24 mouse cellular contexts compared by ENCODE assay signal in genomic region chr8:117765947-117766346, GRCm38 (mm10). TPM values are rescaled to one million over a fixed set of nuclear protein-coding genes. Genes with fewer than 3 reads are reported as not detected.
DNase-seq lines count a peak whose midpoint lies in the region; ATAC-seq lines count a peak whose summit lies in the region.
"Had no signal": no experiment of that assay in that cellular context is flagged by ENCODE, and none has a peak within 500 bp of the region (broad histone marks: within the 10 kb centered on the region; RNA-seq: fewer than 3 reads in every experiment).

No protein-coding gene starts in this region.

- 78% methylated on average over 5 of the region's 5 CpGs for WGBS in midbrain, embryonic 11.5 days
- 72% methylated on average over 5 of the region's 5 CpGs for WGBS in midbrain, embryonic 16.5 days
- 25% methylated on average over 5 of the region's 5 CpGs for WGBS in liver, embryonic 12.5 days (ENCODE audit: insufficient replicate concordance)
- WGBS in liver, embryonic 16.5 days (ENCODE audit: insufficient replicate concordance): 26% methylated on average over 5 of the region's 5 CpGs

- no peak overlapping the region for H3K27ac ChIP-seq in midbrain, embryonic 11.5 days (ENCODE audit: low read depth, low read length)
- no peak overlapping the region for H3K27ac ChIP-seq in midbrain, embryonic 16.5 days (ENCODE audit: low read length)
- peak overlapping the region; percentile 81 for H3K27ac ChIP-seq in liver, embryonic 12.5 days
- peak overlapping the region; percentile 37; the same call in 1 of the 2 replicates for H3K27ac ChIP-seq in liver, embryonic 16.5 days (ENCODE audit: low read length)
- H3K27ac ChIP-seq: embryonic facial prominence, embryonic 15.5 days; forebrain, embryonic 10.5 days; heart, embryonic 15.5 days; hindbrain, embryonic 13.5 days; hindbrain, postnatal 0 days had no signal

- H3K9ac ChIP-seq in midbrain, embryonic 11.5 days (ENCODE audit: low read length): no peak overlapping the region
- no peak overlapping the region for H3K9ac ChIP-seq in midbrain, embryonic 16.5 days (ENCODE audit: low read depth, low read length)
- no peak overlapping the region for H3K9ac ChIP-seq in liver, embryonic 12.5 days
- H3K9ac ChIP-seq in liver, embryonic 16.5 days (ENCODE audit: low read depth, low read length): no peak overlapping the region
- H3K9ac ChIP-seq: embryonic facial prominence, embryonic 15.5 days; heart, embryonic 15.5 days; hindbrain, embryonic 13.5 days had no signal

- no peak overlapping the region for H3K4me2 ChIP-seq in midbrain, embryonic 11.5 days
- no peak overlapping the region for H3K4me2 ChIP-seq in midbrain, embryonic 16.5 days (ENCODE audit: low read length)
- peak overlapping the region; percentile 48 for H3K4me2 ChIP-seq in liver, embryonic 12.5 days
- no peak overlapping the region for H3K4me2 ChIP-seq in liver, embryonic 16.5 days (ENCODE audit: low read depth, low read length)
- H3K4me2 ChIP-seq: embryonic facial prominence, embryonic 15.5 days; heart, embryonic 11.5 days; heart, embryonic 15.5 days; hindbrain, embryonic 13.5 days had no signal

- no peaks in the 10 kb centered on the region for H3K36me3 ChIP-seq in midbrain, embryonic 11.5 days (ENCODE audit: control insufficient read depth, insufficient read depth, low read length)
- H3K36me3 ChIP-seq in midbrain, embryonic 16.5 days (ENCODE audit: control insufficient read depth, insufficient read depth, low read length): no peaks in the 10 kb centered on the region
- H3K36me3 ChIP-seq in liver, embryonic 12.5 days: no peaks in the 10 kb centered on the region
- H3K36me3 ChIP-seq in liver, embryonic 16.5 days (ENCODE audit: control insufficient read depth, insufficient read depth): no peaks in the 10 kb centered on the region
- H3K36me3 ChIP-seq: embryonic facial prominence, embryonic 15.5 days; forebrain, embryonic 10.5 days; heart, embryonic 15.5 days; hindbrain, embryonic 13.5 days had no signal

- peak; percentile 31 for DNase-seq in midbrain, embryonic 11.5 days (ENCODE audit: low spot score, missing footprints)
- DNase-seq in c-Kit-negative CD71-positive TER-119-positive erythroid progenitor cells, embryonic 14.5 days (ENCODE audit: low read depth, low spot score): peak; percentile 8
- no peak for DNase-seq in cerebellum, adult 18-20 months
- no peak for DNase-seq in thymus, adult 18-20 months
- no peak for DNase-seq in heart, adult 8-10 months (ENCODE audit: low spot score)
- DNase-seq: adrenal gland, adult 2 months; adrenal gland, postnatal 25 days; cerebellum, adult 8-10 months; cerebellum, postnatal 14 days; embryo, embryonic 11 days; heart, adult 18-20 months; heart, postnatal 14 days had no signal

- no peak for ATAC-seq in midbrain, embryonic 11.5 days (ENCODE audit: low FRiP score)
- no peak for ATAC-seq in midbrain, embryonic 16.5 days
- ATAC-seq in liver, embryonic 12.5 days: peak; percentile 83
- peak; percentile 81 for ATAC-seq in liver, embryonic 16.5 days (ENCODE audit: low read depth)
- ATAC-seq: forebrain, embryonic 14.5 days; hindbrain, postnatal 0 days had no signal

- H3K9me3 ChIP-seq in midbrain, embryonic 11.5 days (ENCODE audit: control insufficient read depth, low read length): no peaks in the 10 kb centered on the region
- H3K9me3 ChIP-seq in midbrain, embryonic 16.5 days (replicated peaks; ENCODE audit: control insufficient read depth, low read length, poor library complexity, severe bottlenecking): 0 out of 2 replicates have a peak, but pooled peaks cover 2% of the 10 kb centered on the region
- H3K9me3 ChIP-seq in liver, embryonic 12.5 days (replicated peaks): no peaks in the 10 kb centered on the region
- H3K9me3 ChIP-seq in liver, embryonic 16.5 days (replicated peaks; ENCODE audit: control insufficient read depth, low read length): no peaks in the 10 kb centered on the region
- H3K9me3 ChIP-seq: embryonic facial prominence, embryonic 15.5 days; heart, embryonic 15.5 days; hindbrain, embryonic 13.5 days had no signal

- no peak overlapping the region for H3K4me3 ChIP-seq in midbrain, embryonic 11.5 days (ENCODE audit: low read depth, low read length)
- H3K4me3 ChIP-seq in midbrain, embryonic 16.5 days (ENCODE audit: low read depth, low read length): no peak overlapping the region
- H3K4me3 ChIP-seq in liver, embryonic 12.5 days: no peak overlapping the region
- no peak overlapping the region for H3K4me3 ChIP-seq in liver, embryonic 16.5 days (ENCODE audit: low read depth, low read length)
- H3K4me3 ChIP-seq: embryonic facial prominence, embryonic 15.5 days; erythroblast, embryonic 14.5 days; forebrain, embryonic 10.5 days; heart, embryonic 15.5 days; hindbrain, embryonic 13.5 days had no signal

- H3K27me3 ChIP-seq in midbrain, embryonic 11.5 days (ENCODE audit: control insufficient read depth, insufficient read depth, low read length): no peaks in the 10 kb centered on the region
- H3K27me3 ChIP-seq in midbrain, embryonic 16.5 days (ENCODE audit: control insufficient read depth, insufficient read depth, low read depth, low read length): no peaks in the 10 kb centered on the region
- H3K27me3 ChIP-seq in liver, embryonic 12.5 days (replicated peaks): peaks cover 5% of the 10 kb centered on the region; the same call in 1 of the 2 replicates
- H3K27me3 ChIP-seq in liver, embryonic 16.5 days (ENCODE audit: control insufficient read depth, insufficient read depth, low read depth, low read length): no peaks in the 10 kb centered on the region
- H3K27me3 ChIP-seq: CH12.LX; embryonic facial prominence, embryonic 15.5 days; heart, embryonic 15.5 days; hindbrain, embryonic 13.5 days had no signal

- no peaks in the 10 kb centered on the region for H3K4me1 ChIP-seq in midbrain, embryonic 11.5 days (ENCODE audit: control insufficient read depth, insufficient read depth, low read length)
- H3K4me1 ChIP-seq in midbrain, embryonic 16.5 days (ENCODE audit: control insufficient read depth, insufficient read depth, low read length): no peaks in the 10 kb centered on the region
- H3K4me1 ChIP-seq in liver, embryonic 12.5 days: peaks cover 54% of the 10 kb centered on the region
- peaks cover 6% of the 10 kb centered on the region for H3K4me1 ChIP-seq in liver, embryonic 16.5 days (ENCODE audit: control insufficient read depth, low read depth, low read length)
- H3K4me1 ChIP-seq: embryonic facial prominence, embryonic 15.5 days; forebrain, embryonic 10.5 days; heart, embryonic 15.5 days; hindbrain, embryonic 13.5 days had no signal

RNA-seq across cellular contexts. Expression of gene Mphosph6, which starts 35.8 kb away (rescaled TPM):
- 59.0 and 61.4 TPM in 2 replicates for polyA plus RNA-seq in midbrain, embryonic 11.5 days (2014; fragmentation: Nextera tagmentation; extraction: Ambion mirVana)
- 31.6 and 33.1 TPM in 2 replicates for polyA plus RNA-seq in midbrain, embryonic 16.5 days (2015; fragmentation: Nextera tagmentation; extraction: Ambion mirVana)
- 48.8 and 50.0 TPM in 2 replicates for polyA plus RNA-seq in liver, embryonic 12.5 days (2016; fragmentation: Nextera tagmentation; extraction: Ambion mirVana)
- 21.5 and 23.9 TPM in 2 replicates for polyA plus RNA-seq in liver, embryonic 16.5 days (2015; fragmentation: Nextera tagmentation; extraction: Ambion mirVana)
- total RNA-seq in heart, adult 8-10 months (2022): 10 to 100 TPM in 2 of 4 experiments, 1 to 10 TPM in 2; 4.7 to 10.2 (median 9.4) TPM

Comparison
In these comparisons a context has a peak if more than half of its experiments do, and no peak if none do; other contexts are left out.
1. ATAC-seq: peak in liver, embryonic 12.5 days (single experiment) and liver, embryonic 16.5 days (single experiment); none in midbrain, embryonic 11.5 days (single experiment) and midbrain, embryonic 16.5 days (single experiment).
2. DNase-seq: peak in midbrain, embryonic 11.5 days (single experiment) and c-Kit-negative CD71-positive TER-119-positive erythroid progenitor cells, embryonic 14.5 days (single experiment); none in cerebellum, adult 18-20 months (0 of 2), thymus, adult 18-20 months (0 of 2) and heart, adult 8-10 months (single experiment).
3. H3K27ac ChIP-seq: peak in liver, embryonic 12.5 days (single experiment) and liver, embryonic 16.5 days (single experiment); none in midbrain, embryonic 11.5 days (single experiment) and midbrain, embryonic 16.5 days (single experiment).